Mouse (Mus musculus) erythroblast, adult 5-6 weeks (primary cell): ENCODE data around the gene Hs6st1. TPM values are rescaled to one million over a fixed set of nuclear protein-coding genes. Genes with fewer than 3 reads are reported as not detected.

Experiments
- ATAC-seq: replicated peaks from 2 replicates; pipeline ENCODE4 v1.8.0; 2016; ENCODE audit warnings: moderate number of reproducible peaks, mild to moderate bottlenecking, moderate TSS enrichment, inconsistent platforms; ENCODE audit not compliant: poor library complexity, low FRiP score, severe bottlenecking
- total RNA-seq, 2 experiments: library from RNA; stranded (forward) in 1 of 2; stranded (reverse) in 1 of 2; fragments of 150-400 nt in 1 of 2; fragments of 200-764, 138-1000 nt in 1 of 2; gene quantifications; 2 replicates each; pipeline versions ENCODE4 v1.2.3 to v1.2.4; 2015 to 2017; ENCODE audit warnings: low replicate concordance in 2 of 2

Gene Hs6st1
- total RNA-seq, 2 experiments from 2014 or later: 82.8 to 134 TPM

- ATAC-seq: no peak
These were observed 50.0 kb downstream of the Hs6st1 start for GRCm38 (mm10) chr1:36118061-36118685.

- no peak for ATAC-seq
These were observed 50.8 kb downstream of the Hs6st1 start for GRCm38 (mm10) chr1:36118958-36119357.

- ATAC-seq: no peak
These were observed 51.2 kb downstream of the Hs6st1 start for GRCm38 (mm10) chr1:36119426-36119825.

GRCm38 (mm10) chr1:36121172-36121571 lies 53.0 kb downstream of the Hs6st1 start:
- no peak for ATAC-seq

- ATAC-seq: no peak
These were observed 56.9 kb downstream of the Hs6st1 start for GRCm38 (mm10) chr1:36125076-36125475.

- no peak for ATAC-seq
These were observed 60.9 kb downstream of the Hs6st1 start for GRCm38 (mm10) chr1:36129126-36129525.

- peak; percentile 17; the same call in 1 of the 2 replicates for ATAC-seq
These were observed 61.7 kb downstream of the Hs6st1 start for GRCm38 (mm10) chr1:36129881-36130280.

GRCm38 (mm10) chr1:36130307-36131035 lies 62.3 kb downstream of the Hs6st1 start:
- ATAC-seq: peak; percentile 78

- ATAC-seq: no peak
These were observed 63.0 kb downstream of the Hs6st1 start for GRCm38 (mm10) chr1:36131154-36131553.

GRCm38 (mm10) chr1:36131766-36132165 lies 63.6 kb downstream of the Hs6st1 start:
- ATAC-seq: peak; percentile 44

- ATAC-seq: no peak
These were observed 64.0 kb downstream of the Hs6st1 start for GRCm38 (mm10) chr1:36132211-36132610.

GRCm38 (mm10) chr1:36133041-36133440 lies 64.8 kb downstream of the Hs6st1 start:
- no peak for ATAC-seq

- ATAC-seq: no peak
These were observed 65.4 kb downstream of the Hs6st1 start for GRCm38 (mm10) chr1:36133647-36134046.

GRCm38 (mm10) chr1:36134584-36134983 lies 66.4 kb downstream of the Hs6st1 start:
- peak; percentile 44; the same call in 1 of the 2 replicates for ATAC-seq

GRCm38 (mm10) chr1:36140311-36140710 lies 72.1 kb downstream of the Hs6st1 start:
- no peak for ATAC-seq

- ATAC-seq: no peak
These were observed 76.8 kb downstream of the Hs6st1 start for GRCm38 (mm10) chr1:36145050-36145449.

GRCm38 (mm10) chr1:36148809-36149208 lies 80.6 kb downstream of the Hs6st1 start:
- ATAC-seq: no peak

GRCm38 (mm10) chr1:36149411-36149810 lies 81.2 kb downstream of the Hs6st1 start:
- peak; percentile 82 for ATAC-seq
